Mouse (Mus musculus): ENCODE data around the gene Fam83c.

Gene Fam83c

DNA sequence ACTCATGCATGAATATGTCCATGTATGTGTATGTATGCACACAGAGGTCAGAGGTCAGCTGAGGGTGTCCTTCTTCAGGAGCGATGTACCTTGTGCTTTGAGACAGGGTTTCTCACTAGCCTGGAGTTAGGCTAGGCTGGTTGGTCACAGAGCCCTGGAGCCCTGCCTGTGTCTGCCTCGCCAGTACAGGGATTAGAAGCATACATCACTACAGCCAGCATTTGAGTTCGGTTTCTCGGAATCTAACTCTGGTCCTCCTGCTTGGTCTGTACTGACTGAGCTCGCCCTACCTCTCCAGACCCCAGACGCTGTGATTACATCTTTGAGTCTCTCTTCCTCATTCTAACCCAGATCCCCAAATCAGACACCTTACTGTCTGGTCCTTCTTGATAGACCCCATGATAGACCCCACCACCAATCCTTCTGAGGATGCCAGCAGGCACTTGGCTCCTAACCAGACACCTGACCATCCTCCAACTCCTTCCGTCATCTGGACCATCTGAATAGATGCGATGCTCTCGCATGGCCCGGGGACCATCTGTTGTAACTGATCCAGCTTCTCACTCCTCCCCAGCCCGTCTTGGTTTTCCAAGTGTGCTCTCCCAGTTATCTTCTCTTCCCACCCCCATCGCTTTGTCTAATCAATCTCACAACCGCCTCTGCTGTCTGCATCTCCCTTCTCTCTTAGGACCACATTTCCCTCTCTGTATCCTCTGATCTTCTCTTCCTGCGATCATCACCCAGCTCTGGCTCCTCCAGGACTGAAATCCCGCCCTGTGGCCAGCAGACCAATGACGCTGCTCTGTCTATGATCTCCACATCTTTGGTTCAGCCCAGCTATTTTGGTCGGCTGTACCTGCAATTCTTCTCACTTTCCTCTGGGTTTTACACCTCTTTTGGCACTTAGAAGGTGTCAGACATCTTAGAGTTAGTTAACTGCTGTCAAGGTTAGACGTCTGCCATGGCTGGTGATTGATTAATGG, 46.4 kb downstream of the Fam83c start:
- no peak for DNase-seq

DNA sequence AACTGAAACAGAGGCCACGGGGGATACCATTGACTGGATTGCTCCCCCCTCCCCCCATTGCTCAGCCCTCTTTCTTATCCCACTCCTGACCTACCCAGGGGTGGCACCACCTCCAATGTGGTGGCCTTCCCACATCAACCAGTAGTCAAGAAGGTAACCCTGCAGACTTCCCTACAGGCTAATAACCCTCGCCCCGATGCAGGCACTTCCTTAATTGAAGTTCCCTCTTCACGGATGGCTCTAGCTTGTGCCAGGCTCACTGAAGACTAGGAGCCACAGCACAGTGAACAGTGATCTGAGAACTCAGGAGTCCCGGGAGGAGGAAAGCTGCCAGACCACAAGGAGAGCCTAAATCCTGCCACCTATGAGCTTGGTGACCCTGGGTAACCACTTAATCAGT, 47.7 kb downstream of the Fam83c start:
- no peak for DNase-seq

GRCm38 (mm10) chr2:155784534-155784933, 50.1 kb downstream of the Fam83c start:
- no peak for DNase-seq

- DNase-seq: no peak
These were observed 55.1 kb downstream of the Fam83c start for GRCm38 (mm10) chr2:155779506-155779905.

DNA sequence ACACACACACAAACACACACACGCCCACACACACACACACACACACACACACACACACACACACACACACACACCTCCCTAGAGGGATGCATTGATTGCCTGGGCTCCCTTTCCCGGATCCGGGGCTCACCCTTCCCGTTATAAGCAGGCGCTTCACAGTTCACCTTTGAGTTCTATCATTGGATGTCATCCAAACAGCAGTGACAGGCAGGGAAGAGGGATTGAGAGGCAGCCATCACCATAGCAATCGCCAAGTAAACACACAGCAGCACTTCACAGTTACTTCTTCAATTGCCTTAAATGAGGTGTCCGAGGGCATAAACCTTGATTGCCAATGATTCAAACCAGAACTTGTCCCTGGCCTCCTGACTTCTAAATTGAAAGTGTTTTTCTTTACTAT, 55.6 kb downstream of the Fam83c start:
- DNase-seq: no peak

DNA sequence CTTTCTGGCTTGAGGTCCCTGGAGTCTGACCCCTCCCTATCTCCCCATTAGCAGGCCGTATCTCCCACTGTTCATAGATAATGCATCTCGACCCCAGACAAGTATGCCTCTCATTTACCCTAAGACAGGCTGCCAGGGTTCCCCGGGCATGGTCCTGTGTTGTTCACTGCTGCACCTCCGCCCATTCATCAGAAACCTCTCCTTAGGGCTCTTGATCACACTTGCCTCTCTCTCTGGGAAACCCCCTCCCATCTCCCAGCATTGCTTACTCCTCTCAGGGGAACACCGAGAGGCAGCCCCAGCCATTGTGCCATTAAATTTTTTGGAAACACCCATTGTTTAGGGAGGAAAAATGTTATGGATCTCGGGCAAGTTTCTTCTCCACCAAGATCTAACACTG, 56.6 kb downstream of the Fam83c start:
- DNase-seq: no peak

- no peak for DNase-seq
These were observed 57.0 kb downstream of the Fam83c start for GRCm38 (mm10) chr2:155777688-155777985.

All from kidney, postnatal 36 days (tissue).